Mouse (Mus musculus) testis, adult 10 weeks (tissue): Measurements from ENCODE around the gene Sf3b5. TPM values are rescaled to one million over a fixed set of nuclear protein-coding genes. Genes with fewer than 3 reads are reported as not detected.

Source experiments
- polyA plus RNA-seq: library from polyadenylated mRNA; stranded (reverse); fragments of 350-450 nt; fragmentation: Illumina TruSeq; extraction: RNeasy Lipid Tissue Mini Kit (QIAGEN cat#74804); gene quantifications from one replicate; pipeline ENCODE4 v1.2.3, GENCODE M21; 2014; ENCODE audit warnings: low read depth, low replicate concordance

Gene Sf3b5
- polyA plus RNA-seq, result not detected

DNA sequence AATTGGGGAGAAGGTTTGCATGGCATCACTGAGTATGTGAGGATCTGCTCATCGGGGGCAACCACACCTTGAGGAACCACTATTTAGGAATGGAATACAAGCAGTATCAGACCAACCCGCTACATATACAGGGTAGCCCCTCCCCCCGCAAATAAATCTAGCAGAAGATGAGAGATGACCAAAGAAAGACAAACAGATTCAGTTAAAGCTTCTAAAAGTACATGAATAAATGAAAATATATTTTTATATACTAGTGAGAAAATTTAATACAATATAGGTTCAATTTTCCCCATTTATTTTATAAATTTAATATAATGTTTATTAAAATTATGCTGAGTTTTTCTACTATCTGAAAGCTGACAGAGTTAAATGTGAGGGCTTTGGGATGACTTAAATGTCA lies at the start of gene Sf3b5:
TSS of gene Sf3b5 (plus strand) at position 301 of the 400 bp plus-strand sequence.

DNA sequence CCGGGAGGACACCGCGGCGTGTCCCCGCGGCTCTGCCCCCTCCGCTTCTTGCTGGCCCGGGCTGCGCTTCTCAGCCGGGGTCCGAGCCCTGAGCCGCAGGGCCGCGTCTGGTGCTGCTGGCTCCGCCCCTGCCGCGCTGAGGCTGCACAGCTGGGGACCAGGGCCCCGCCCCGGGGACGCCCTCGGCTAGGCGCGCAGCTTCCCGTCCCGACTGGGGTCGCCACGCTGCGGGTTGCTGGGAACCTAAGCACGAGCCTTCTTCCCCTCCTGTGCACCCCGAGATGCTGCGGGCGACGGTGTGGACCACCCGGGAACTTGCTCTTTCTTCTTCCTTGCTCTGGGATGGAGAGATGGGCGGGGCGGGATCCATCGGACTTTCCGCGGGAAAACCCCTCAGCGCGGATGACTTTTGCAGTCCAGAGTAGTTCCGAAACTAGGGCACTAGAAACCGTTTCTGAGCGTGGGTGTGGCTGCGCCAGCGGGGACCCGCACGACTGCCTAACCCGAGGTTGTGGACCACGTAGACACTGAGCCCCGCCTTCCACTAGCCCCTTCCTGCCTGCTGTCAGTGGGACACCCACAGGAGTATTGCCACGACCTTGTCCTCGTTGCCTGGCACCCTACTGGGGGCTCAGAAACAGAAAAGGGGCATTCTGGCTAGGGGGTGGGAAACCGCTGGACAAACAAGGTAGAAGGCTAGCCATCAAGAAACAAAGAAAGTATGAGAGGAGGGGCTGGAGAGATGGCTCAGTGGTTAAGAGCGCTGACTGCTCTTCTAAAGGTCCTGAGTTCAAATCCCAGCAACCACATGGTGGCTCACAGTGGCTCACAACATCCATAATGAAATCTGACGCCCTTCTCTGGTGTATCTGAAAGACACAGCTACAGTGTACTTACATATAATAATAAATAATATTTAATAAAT lies 40.7 kb upstream of the Sf3b5 start, which contains the start of gene Stx11:
TSS of gene Stx11 (minus strand) at position 148 of the 925 bp plus-strand sequence.

Other genes starting within 250 kb of the Sf3b5 start
- 10.9 TPM for gene Utrn, start 136.0 kb upstream of the Sf3b5 start, polyA plus RNA-seq
- 0.22 TPM for gene Stx11, start 41.0 kb upstream of the Sf3b5 start, polyA plus RNA-seq
- gene Plagl1, start 55.2 kb downstream of the Sf3b5 start, polyA plus RNA-seq, result 8.1 TPM
- gene Zc2hc1b, start 172.7 kb downstream of the Sf3b5 start, polyA plus RNA-seq, result 11.6 TPM
- gene Ltv1, start 187.8 kb downstream of the Sf3b5 start, polyA plus RNA-seq, result 64.6 TPM